8 mouse cellular contexts compared by ENCODE assay signal in the genomic region with DNA sequence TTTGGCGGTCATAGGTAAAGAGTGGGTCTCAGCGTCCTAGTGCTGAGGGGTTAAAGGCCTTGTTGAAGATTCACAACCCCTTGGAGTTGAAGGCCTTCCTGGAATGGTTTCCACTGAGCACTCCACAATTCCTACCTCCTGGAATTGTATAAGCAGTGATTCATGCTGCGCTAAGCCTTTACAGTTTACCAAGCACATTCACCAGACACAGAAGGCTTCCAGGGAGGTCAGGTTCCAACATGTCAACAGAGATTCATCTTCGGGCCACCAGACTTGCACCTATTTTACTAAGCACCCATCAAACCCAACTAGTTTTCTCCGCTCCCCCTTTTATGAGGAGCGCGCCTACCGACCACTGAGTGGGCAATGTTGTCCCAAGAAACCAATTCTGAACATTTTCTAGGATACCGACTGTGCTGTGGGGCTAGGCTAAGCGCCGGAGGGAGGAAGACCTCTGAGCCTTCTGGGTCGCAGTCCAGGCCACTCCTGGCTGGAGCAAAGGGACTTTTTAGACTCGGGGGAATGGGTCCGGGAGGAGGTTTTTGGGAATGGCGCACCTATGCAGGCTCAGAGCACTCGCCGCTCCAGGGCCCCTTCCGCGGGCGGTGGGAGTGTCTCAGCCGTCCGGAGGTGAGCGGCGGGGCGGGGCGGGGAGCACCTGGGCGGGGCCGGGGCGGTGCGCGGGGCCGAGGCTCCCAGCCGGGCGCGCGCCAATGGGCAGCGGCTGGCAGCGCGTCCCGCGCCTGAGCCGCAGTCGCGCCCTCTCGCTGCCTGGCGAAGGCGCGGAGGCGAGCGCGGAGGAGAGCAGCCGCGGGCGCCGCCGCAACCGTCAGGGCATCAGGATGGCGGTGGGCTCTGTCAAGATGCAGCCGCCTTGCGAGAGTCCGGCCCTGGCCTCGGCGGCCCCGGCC. TPM values are rescaled to one million over a fixed set of nuclear protein-coding genes. Genes with fewer than 3 reads are reported as not detected.
A peak's percentile ranks its signal among the peaks of the same experiment; 100 is the strongest.
DNase-seq lines count a peak whose midpoint lies in the region; ATAC-seq and TF ChIP-seq lines count a peak whose summit lies in the region.

No protein-coding gene starts in this region.

- H3K36me3 ChIP-seq in heart, adult 2 months (ENCODE audit: control insufficient read depth, insufficient read depth, low read length), result peaks cover 2% of the 10 kb centered on the region; the same call in 1 of the 2 replicates
- H3K36me3 ChIP-seq in liver, embryonic 15.5 days (replicated peaks), result no peaks in the 10 kb centered on the region
- no peaks in the 10 kb centered on the region for H3K36me3 ChIP-seq in neural tube, embryonic 15.5 days

- H3K27me3 ChIP-seq in heart, adult 2 months (ENCODE audit: control insufficient read depth, insufficient read depth, low read length), result no peaks in the 10 kb centered on the region; the same call in 1 of the 2 replicates
- H3K27me3 ChIP-seq in liver, embryonic 15.5 days, result peaks cover 92% of the 10 kb centered on the region
- H3K27me3 ChIP-seq in neural tube, embryonic 15.5 days (replicated peaks), result peaks cover 28% of the 10 kb centered on the region

- intact Hi-C loops in heart, adult 2 months (cut with DNase I), result loop anchor here (2.0 to 5.0 kb wide), 3 partner anchors 36 to 107 kb away; no protein-coding TSS in a partner anchor

- no peaks in the 10 kb centered on the region for H3K9me3 ChIP-seq in liver, embryonic 15.5 days (replicated peaks)
- H3K9me3 ChIP-seq in neural tube, embryonic 15.5 days (replicated peaks), result no peaks in the 10 kb centered on the region

- TF ChIP-seq EP300 in heart, adult 2 months (IDR thresholded peaks at IDR 0.05; ENCODE audit: insufficient read depth, low read depth, low read length), result no peak

- peak; percentile 57 for ATAC-seq in liver, embryonic 15.5 days (ENCODE audit: insufficient read depth)
- ATAC-seq in neural tube, embryonic 15.5 days (ENCODE audit: low FRiP score), result peak; percentile 78

- peak overlapping the region; percentile 77 for H3K4me3 ChIP-seq in heart, adult 2 months
- peak overlapping the region; percentile 50 for H3K4me3 ChIP-seq in liver, embryonic 15.5 days (replicated peaks)
- H3K4me3 ChIP-seq in neural tube, embryonic 15.5 days (replicated peaks), result peak overlapping the region; percentile 68

- H3K79me2 ChIP-seq in heart, adult 2 months (replicated peaks; ENCODE audit: control insufficient read depth, insufficient read depth, low read length), result no peaks in the 10 kb centered on the region

- peak; percentile 51 for TF ChIP-seq CTCF in heart, adult 2 months (IDR thresholded peaks at IDR 0.05)

- DNase-seq in left cerebral cortex, adult 18-20 months (ENCODE audit: low spot score in 2 of 2), result peak; percentile 48 to 65
- no peak for DNase-seq in left cerebral cortex, adult 9 months (ENCODE audit: low spot score in 2 of 2)
- peak; percentile 12 for DNase-seq in cerebellum, adult 9-11 months
- peak in 1 of 2 experiments; percentile 81 for DNase-seq in heart, adult 2 months
- DNase-seq in kidney, adult 9 months, result peak; percentile 4
- DNase-seq in thymus, postnatal 4 days, result peak; percentile 79

- WGBS in heart, adult 2 months, result 9% methylated on average over 64 of the region's 64 CpGs
- WGBS in liver, embryonic 15.5 days (ENCODE audit: insufficient replicate concordance), result 3% methylated on average over 64 of the region's 64 CpGs
- 3% methylated on average over 61 of the region's 64 CpGs for WGBS in neural tube, embryonic 15.5 days

- peaks cover 4% of the 10 kb centered on the region for H3K4me1 ChIP-seq in heart, adult 2 months (ENCODE audit: control insufficient read depth, insufficient read depth, low read length)
- H3K4me1 ChIP-seq in liver, embryonic 15.5 days (replicated peaks), result peaks cover 13% of the 10 kb centered on the region
- peaks cover 11% of the 10 kb centered on the region for H3K4me1 ChIP-seq in neural tube, embryonic 15.5 days

- no peak for TF ChIP-seq POLR2A in heart, adult 2 months (IDR thresholded peaks at IDR 0.05; ENCODE audit: insufficient read depth, low read depth, low read length)

- H3K9ac ChIP-seq in heart, adult 2 months (ENCODE audit: low read depth, low read length), result peak overlapping the region; percentile 78
- no peak overlapping the region for H3K9ac ChIP-seq in liver, embryonic 15.5 days
- peak overlapping the region; percentile 61 for H3K9ac ChIP-seq in neural tube, embryonic 15.5 days (replicated peaks)

- peak overlapping the region; percentile 73 for H3K4me2 ChIP-seq in liver, embryonic 15.5 days
- H3K4me2 ChIP-seq in neural tube, embryonic 15.5 days, result peak overlapping the region; percentile 96

- peak overlapping the region; percentile 73 for H3K27ac ChIP-seq in heart, adult 2 months
- H3K27ac ChIP-seq in liver, embryonic 15.5 days (replicated peaks), result no peak overlapping the region
- peak overlapping the region; percentile 63; the same call in 1 of the 2 replicates for H3K27ac ChIP-seq in neural tube, embryonic 15.5 days (replicated peaks)

RNA-seq across cellular contexts. Expression of a gene that starts 17.2 kb away (rescaled TPM):
- total RNA-seq in left cerebral cortex, adult 18-20 months (2021), result 100 to 1,000 TPM; 151 to 174 TPM
- total RNA-seq in heart, adult 2 months (2021), result 10 to 100 TPM; 29.9 to 33.0 TPM
- polyA plus RNA-seq in heart, adult 2 months (2012; rRNA removed), result 11.4 and 21.2 TPM in 2 replicates
- 1.7 and 1.9 TPM in 2 replicates for polyA plus RNA-seq in liver, embryonic 15.5 days (2015; fragmentation: Nextera tagmentation; extraction: Ambion mirVana)
- polyA plus RNA-seq in neural tube, embryonic 15.5 days (2015; fragmentation: Nextera tagmentation; extraction: Ambion mirVana), result 26.5 and 31.7 TPM in 2 replicates

Comparison
In these comparisons a context has a peak if more than half of its experiments do, and no peak if none do; other contexts are left out.
1. DNase-seq: peak in left cerebral cortex, adult 18-20 months (2 of 2), cerebellum, adult 9-11 months (single experiment), kidney, adult 9 months (single experiment) and thymus, postnatal 4 days (single experiment); none in left cerebral cortex, adult 9 months (0 of 2).
2. Peak in every context shown above with its lines, with median percentiles within 50 percentile points of each other: H3K4me3 ChIP-seq.